Mouse (Mus musculus) cerebellum, postnatal 4 days (tissue): ENCODE data around the gene Nfu1.
A peak's percentile ranks its signal among the peaks of the same experiment; 100 is the strongest.

ENCODE experiments used
- DNase-seq, 2 experiments: peaks; one replicate each; pipeline ENCODE4 v3.0.0; 2022; ENCODE audit warnings: low spot score in 2 of 2, mixed read lengths in 1 of 2

The Nfu1 gene

GRCm38 (mm10) chr6:87008887-87009286 lies at the start of gene Nfu1:
Gene Nfu1 (plus strand): TSS chr6:87009236.
- no peak for DNase-seq

- DNase-seq: no peak
Measured at GRCm38 (mm10) chr6:86963987-86964685, 44.9 kb upstream of the Nfu1 start.

DNA sequence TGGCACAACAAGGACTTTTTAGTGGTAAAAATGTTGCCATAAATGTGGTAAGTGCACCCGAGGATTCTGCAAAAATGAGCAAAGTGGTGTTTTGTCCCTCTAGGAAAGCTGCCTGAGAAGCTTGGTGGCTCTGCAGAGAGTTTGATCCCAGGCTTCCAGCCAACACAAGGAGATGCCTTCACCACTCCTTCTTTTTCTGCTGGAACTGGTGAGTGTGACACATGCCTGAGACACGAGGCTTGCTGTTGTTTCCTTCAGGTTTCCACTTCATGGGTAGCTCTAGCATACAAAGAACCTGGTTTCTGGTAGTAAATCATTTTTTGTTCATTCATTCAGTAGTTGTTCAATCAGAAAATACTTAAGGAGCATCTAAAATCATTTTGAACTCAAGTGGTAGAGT lies 41.9 kb upstream of the Nfu1 start:
- DNase-seq: no peak

- no peak for DNase-seq
Measured at GRCm38 (mm10) chr6:86973956-86974355, 35.1 kb upstream of the Nfu1 start.

DNA sequence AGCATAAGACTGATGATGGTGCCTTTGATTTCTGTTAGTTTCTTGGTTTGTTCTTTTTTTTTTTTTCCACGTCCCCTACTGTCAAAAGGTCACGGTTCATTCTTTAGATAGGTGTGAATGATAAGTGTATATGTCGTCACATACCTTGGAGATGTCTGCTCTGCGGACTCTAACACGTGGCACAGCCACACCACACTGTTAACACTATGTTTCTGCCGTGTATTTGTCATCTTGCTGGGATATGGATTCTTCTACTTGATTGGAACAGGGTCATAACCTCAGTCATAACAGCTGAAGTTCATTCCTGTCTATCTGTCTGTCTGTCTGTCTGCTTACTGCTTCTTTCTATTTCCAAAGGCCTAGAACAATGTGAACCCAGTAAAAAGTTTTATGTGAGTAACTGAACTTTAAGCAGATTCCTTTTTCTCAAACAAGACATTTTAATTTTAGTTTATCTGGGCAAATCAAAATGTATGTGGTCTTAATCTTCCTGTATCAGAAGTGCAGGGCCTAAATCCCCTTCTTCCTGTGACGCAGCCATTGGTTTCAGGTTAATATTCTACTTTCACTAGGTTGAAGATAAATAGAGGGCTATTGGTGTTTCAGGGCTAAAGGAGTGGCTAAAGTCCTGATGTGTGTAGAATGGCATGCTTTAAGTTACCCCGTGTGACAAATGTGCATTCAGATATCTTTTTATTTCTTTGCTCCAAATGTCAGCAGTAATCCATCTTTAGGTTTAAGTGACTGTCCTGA lies 30.7 kb upstream of the Nfu1 start:
- DNase-seq: no peak

DNA sequence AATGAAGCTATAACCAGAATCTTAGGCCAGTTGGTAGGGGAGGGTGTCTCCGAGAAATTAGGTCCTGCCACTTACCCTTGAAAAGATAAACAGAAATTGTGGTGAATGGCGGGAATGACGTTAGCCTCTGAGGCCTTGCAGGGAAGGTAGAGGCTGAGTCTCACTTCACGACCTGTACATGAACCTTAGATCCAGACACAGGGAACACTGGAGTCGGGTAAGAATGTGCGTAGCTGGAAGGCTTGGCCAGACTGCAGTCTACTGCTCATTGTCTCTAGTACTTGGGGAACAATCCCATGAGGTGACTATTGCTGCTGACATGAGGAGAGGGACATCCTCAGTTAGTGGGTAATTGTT lies 30.1 kb upstream of the Nfu1 start:
- no peak for DNase-seq

DNA sequence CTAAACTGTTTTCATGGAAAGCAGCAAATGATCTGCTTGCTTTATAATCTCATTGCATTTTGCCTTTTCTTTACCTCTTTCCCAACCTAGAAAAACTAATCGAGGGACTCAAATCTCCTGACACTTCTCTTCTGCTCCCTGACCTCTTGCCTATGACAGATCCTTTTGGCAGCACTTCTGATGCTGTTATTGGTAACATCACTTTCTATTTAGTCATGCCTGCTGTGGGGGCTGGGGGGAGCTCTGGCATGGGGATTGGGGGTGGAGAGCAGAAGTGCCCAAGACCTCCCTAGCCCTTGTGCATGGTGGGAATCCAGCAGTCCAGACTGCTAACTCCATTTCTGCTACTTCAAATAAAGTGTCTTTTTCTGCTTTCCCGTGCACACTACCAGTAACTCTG lies 27.8 kb upstream of the Nfu1 start:
- DNase-seq: no peak

DNA sequence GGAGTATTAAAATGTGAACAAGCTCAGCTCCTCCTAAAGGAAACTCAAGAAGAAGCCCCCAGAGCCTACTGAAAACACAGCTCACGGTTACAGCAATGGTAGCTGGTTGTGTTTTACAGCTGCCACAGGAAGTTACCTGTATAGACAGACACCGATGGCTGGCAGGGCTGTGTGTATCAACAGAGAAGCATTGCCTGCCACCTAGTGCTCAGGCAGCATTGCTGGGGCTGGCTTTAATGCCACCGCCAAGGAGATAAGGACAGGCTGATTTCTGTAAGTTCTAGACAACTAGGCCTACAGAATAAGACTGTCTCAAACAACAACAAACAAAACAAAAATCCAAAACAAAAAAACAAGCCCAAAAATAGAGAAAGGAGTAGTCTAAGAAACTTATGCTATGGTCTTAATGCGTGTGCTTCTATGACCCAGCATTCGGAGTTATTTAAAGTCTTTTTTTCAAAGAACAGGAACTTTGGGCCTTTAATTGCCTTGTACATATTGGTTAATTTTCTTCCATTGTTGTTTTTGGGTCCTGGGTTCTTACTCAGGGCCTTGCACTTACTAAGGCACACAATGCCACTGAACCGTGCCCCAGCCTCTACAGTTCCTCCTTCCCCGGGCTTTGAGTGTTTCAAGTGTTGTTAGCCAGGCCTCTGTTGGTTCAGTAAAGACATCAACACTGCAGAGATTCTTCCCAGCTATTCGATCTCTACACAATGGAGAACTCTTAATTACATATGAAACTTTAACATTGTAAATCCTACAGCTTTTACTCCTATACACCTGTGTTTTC lies 23.5 kb upstream of the Nfu1 start:
- DNase-seq: no peak

GRCm38 (mm10) chr6:86989576-86989975 lies 19.5 kb upstream of the Nfu1 start:
- no peak for DNase-seq

DNA sequence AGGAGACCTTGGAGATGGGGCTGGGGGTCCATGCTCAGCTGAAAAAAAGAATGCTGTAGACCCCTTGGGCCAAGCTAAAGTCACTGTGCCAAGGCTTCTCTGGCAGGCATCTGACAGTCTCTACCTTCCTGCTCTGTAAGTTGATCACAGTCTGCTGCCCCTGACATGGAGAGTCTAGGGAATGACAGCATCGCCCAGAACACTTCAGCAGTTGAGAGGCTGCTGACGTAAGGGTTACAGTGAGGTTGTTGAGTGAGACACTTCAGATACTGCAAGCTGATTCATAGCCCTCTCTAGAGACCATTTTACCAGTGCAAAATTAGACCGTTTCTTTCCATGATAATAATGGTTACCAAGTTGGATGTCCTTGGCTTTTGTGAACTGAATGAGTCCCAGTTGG lies 18.0 kb upstream of the Nfu1 start:
- DNase-seq: no peak

GRCm38 (mm10) chr6:86992349-86992748 lies 16.7 kb upstream of the Nfu1 start:
- no peak for DNase-seq

GRCm38 (mm10) chr6:86994254-86994653 lies 14.8 kb upstream of the Nfu1 start:
- no peak for DNase-seq

DNA sequence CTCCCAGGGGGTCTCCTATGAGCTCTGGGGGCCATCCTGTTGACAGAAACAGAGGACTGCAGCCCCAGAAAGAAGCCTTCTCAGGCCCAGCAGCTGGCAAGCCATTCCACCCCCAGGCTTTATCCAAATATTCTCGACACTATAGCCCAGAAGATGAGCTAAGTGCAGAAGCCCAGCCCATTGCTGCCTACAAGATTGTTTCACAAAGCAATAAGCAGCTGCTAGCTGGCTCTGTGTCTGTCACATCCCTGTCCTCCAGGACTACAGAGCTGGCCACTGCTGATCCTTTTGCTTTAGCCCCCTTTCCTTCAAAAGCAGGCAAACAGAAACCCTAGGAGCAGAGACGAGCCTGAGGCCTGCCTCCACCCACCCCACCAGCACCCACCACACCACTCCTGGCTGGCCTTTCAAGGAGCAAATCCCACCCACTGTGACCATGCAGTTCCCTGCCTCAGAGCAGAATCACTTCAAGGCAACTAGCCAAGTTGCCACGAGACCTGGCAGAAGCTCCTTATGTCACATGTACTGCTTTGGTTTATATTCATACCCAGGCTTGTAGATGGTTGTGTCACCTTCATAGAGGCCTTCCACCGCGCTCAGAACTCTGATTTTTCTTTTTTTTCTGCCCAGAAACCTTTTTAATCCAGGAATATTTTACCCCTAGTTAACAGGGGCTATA lies 12.3 kb upstream of the Nfu1 start:
- DNase-seq: peak in 1 of 2 experiments; percentile 63

GRCm38 (mm10) chr6:86997360-86997759 lies 11.7 kb upstream of the Nfu1 start:
- DNase-seq: no peak

DNA sequence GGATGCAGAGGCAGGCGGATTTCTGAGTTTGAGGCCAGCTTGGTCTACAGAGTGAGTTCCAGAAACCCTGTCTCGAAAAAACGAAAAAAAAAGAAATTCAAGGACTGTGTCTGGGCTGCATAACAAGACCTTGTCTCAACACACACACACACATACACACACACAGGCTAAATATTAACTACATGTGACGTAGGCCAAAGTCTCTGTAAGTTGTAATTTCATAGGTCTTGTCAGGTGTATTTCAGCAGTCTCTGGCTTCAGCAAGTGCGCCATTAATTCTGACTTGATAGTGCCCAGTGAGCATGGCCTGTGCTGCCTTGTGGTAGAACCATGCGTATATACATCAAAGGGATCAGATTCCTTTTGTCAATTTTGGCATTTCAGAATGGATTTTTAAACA lies 7.0 kb upstream of the Nfu1 start:
- DNase-seq: no peak

DNA sequence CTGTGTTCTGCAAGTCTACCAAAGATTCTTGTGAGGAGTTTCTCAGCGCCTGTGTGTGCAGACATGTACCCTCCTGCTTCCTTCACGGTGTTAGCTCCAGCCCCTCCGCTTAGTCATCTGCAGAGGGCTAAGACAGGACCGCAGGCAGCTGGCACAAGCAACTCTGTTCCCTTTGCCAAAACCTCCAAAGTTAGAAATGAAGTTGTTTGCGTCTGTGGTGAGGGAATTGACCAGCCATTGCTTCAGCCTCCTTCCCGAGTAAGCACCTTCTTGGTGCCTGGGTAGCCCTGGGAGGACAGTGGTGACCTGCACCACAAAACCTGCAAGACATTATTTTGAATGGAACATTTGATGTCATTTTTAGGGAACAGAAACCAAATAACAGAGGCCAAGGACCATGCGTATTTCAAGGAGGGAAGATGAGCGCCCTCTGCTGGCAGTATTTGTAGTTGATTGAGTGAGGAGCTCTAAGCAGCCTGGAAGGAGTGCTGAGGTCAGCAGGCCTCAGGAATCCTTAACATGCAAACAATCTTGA lies 6.4 kb upstream of the Nfu1 start:
- DNase-seq: peak; percentile 67 to 83

DNA sequence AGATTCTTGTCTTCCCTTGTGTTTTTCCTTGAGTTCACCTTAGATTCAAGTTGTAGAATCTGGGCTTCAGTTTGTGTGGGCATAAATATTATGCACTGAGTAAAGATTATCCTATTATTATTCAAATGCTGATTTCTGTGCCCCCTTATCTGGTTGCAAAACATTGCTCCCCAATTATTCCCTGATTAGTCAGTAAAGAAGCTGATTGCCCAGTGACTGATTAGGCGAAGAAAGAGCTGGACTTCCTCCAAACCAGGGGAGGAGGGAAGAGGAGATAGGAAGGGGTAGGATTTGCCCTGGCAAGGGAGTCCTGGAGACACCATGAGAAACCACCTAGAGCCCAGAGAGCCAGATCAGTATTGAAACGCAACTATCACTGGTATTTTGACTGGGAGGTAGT lies 4.9 kb upstream of the Nfu1 start:
- no peak for DNase-seq

DNA sequence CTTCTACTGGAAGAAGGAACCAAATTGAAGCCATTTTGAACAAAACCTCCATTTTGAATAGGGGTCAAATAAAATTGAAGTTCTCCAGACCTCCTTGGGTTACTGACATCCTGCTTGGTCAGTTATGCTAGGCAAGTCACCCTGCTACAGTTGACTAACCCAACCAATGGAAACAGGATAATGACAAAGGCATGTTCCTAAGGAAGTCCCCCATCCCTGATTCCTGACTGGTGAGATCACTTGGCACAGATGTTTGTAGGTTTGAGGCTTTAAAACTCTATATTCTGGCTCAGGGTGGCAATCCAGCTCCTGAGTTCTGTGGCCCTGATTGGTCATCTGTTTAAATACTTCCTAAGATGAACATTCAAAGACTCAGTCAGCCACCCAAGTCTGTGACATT lies 3.5 kb upstream of the Nfu1 start:
- no peak for DNase-seq

DNA sequence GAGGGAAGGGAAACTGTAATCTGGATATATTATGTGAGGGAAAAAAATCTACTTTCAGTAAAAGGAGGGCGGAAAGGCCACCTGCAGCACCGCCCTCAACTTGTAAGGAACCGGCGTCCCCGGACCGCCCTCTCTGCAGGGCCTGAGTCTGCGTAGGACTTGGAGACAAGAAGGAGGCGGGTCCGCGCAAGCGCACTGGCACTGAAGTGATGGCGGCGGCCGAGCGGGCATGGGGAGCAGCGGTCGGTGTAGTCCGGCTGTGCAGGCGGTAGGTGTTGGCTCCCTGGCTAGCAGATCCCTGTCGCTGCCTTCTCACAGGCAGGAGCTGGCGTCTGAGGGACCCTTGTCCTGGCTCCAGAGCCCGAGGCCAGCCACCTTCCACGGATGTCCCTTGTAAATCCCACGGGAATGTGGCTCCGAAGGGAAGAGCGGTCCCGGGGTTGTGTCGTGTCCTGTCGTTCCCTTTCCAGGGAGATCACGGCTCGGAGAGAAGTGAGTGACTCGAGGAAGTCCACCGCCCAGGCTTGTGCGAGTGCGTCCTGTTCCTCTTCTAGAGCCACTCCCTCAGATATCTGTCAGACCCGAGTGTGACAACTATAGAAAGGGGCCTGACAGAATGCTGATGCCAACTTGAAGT lies 774 bp downstream of the Nfu1 start:
- peak; percentile 83 to 91 for DNase-seq

GRCm38 (mm10) chr6:87016916-87017315 lies 7.9 kb downstream of the Nfu1 start:
- peak in 1 of 2 experiments; percentile 40 for DNase-seq

GRCm38 (mm10) chr6:87018874-87019273 lies 9.8 kb downstream of the Nfu1 start:
- DNase-seq: no peak
